Mouse (Mus musculus): ENCODE results near the gene Cacna1g. TPM values are rescaled to one million over a fixed set of nuclear protein-coding genes. Genes with fewer than 3 reads are reported as not detected.

Cacna1g gene
- total RNA-seq, 2 experiments from 2014 or later = 142 to 208 TPM

DNA sequence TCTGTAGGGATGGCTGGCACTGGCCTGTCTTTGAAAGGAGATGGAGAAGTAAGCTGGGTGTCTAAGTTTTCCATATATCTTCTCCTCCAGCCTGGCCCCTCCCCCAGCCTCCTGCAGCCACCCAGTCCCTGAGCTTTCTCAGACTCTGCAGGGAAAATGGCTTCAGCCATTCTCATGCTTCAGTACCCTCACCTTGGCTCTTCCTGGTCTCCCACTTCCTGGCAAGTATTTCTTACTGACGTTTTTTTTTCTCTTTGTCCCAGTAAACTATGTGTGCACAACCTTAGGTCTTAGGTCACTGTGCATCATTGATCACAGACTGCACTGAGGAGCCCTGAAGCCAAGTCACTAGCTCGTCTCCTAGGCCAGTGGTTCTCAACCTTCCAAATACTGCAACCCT lies 94.9 kb downstream of the Cacna1g start:
- ATAC-seq (replicated peaks; ENCODE audit: low FRiP score, poor library complexity, severe bottlenecking) = no peak

DNA sequence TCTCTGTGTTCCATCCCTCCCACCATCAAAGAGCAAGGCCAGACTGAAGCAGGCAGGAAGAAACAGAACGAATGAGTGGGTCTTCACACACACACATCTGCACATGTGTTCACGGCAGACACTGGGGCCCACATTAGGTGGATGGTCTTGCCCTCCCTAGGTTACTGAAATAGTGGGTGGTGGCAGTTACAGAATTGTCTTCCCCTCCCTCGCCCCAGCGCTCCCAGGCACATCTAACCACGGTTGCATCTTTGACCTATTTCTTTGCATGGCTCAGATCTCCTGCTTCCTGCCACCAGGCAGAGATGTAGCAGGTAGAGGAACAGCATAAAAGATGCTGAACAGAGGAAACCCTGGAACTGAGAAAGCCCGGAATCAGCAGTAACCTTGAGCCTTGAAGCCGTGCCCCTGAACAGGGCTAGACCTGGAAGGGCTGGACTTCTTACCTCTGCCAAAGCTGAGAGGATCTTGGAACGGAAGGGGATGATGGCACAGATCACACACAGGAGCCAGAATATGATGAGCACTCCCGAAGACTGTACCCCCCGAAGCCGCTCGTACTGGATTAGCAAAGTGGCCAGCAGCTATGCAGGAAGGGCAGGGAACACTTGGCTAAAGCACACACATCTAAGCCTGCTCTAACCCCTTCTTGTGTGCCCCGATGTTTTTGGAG lies 99.6 kb downstream of the Cacna1g start:
- ATAC-seq (replicated peaks; ENCODE audit: low FRiP score, poor library complexity, severe bottlenecking) = no peak

DNA sequence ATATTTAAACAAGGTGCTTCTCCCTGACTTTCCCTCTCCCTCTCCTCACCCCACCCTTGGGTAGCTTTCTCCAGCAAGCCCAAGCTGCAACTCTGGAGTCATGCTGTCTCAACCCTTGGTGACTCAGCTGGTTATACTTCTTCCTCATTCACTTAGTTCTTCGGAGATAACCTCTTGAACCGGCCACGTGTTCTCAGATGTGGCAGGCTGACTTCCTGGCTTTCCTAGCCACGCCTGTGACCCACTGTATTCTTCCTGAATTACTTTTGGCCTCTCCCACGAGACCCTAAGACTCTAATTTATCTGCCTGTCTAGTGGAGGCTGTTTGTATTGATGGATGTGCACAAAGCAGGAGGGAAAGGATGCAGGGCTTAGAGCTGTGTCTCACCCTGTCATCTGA lies 103.2 kb downstream of the Cacna1g start:
- no peak for ATAC-seq (replicated peaks; ENCODE audit: low FRiP score, poor library complexity, severe bottlenecking)

DNA sequence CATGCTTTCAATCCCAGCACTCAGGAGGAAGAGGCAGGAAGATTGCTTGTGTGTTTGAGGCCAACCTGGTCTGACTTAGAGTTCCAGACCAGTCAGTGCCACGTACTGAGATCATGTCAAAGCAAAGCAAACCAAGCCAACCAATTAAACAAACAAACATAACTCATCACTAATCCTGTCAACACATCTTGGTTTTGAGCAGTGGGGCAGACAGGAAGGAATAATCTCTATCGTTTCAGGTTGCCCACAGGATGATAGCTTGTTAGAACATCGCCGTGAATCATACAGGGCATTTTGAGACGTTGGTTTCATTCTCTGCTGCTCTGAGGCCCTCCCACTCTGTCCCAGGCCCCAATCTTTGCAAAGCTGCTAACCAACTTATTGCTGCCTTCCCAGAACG lies 104.0 kb downstream of the Cacna1g start:
- no peak for ATAC-seq (replicated peaks; ENCODE audit: low FRiP score, poor library complexity, severe bottlenecking)

DNA sequence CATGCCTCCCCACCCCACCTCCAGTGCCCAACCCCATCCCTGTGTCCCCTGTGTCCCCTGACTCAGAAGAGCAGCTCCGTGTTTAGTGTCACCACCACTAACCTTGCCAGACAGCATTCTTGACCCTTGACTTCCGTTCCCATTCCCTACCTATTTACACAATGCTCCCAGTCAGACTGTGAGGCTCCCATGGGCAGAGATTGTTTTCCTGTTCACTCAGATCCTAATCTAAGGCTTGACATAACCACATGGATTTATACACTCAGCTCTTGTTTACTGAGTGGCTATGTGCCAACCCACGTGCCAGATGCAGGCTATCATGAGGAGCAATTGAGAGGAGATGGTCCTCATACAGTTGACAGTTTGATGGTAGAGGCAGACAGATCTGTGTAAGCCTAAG lies 108.7 kb downstream of the Cacna1g start:
- ATAC-seq (replicated peaks; ENCODE audit: low FRiP score, poor library complexity, severe bottlenecking) = no peak

DNA sequence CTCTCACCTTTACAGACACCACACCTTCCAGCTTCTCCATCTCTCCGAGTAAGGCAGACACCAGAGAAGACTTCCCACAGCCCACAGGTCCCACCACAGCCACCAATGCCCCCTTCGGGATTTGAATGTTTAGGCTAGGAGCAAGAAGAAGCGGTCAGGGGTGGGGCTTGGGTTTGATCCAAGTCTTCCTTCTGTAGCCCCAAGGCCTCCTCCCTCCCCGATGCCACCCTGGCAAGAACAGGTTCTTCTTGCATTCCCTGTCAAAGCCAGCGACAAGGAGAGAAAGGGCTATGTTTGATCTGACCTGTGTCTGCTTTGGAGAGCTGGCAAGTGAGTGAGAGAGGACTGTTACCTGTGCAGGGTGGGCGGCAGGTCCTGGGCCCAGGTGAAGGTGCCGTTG lies 110.3 kb downstream of the Cacna1g start:
- ATAC-seq (replicated peaks; ENCODE audit: low FRiP score, poor library complexity, severe bottlenecking) = no peak

DNA sequence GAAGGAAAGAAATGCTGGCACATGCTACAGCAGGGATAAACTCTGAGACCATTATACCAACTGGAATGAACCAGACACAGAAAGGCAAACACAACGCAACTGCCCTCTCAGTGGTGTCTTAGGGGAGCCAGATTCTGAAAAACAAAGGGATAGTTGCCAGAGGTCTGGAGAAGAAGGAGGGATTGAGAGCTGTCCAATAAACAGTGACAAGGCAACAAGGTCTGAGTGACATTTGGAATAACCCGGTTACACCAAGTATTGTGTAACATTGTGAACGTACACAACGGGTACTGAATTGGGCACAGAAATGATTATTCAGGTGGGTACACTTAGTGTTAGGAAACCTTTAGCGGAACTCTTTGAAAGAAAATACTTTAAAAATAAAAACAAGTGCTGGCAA lies 111.9 kb downstream of the Cacna1g start:
- ATAC-seq (replicated peaks; ENCODE audit: low FRiP score, poor library complexity, severe bottlenecking) = no peak

DNA sequence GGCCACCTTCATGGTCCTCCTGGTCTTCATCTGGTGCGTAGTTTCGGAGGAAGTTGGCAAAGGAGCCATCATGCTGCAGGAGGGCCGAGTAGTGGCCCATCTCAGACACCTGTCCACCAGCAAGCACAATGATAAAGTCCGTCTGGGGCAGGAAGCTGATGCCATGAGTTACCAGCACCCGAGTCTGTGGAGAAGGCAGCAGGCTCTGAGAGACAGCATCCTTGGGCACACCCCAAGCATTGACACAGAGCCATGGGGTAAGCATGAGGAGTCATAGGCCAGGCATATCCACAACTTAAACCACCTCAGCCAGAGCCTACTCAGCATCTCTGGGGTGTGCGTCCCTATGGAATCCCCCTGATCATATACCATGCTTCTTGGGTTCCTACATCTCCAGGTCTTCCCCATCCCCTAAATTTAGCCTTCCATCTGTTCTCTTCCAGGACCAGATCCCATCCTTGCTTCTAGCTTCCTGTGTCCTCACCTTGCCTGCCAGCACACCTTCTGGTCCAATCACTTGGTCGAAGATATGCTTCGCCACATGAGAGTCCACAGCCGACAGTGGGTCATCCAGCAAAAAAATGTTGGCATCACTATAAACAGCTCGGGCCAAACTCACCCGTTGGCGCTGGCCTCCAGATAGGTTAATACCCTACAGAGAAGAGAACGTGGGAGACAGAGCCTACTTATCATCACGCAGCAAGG lies 112.7 kb downstream of the Cacna1g start:
- no peak for ATAC-seq (replicated peaks; ENCODE audit: low FRiP score, poor library complexity, severe bottlenecking)

DNA sequence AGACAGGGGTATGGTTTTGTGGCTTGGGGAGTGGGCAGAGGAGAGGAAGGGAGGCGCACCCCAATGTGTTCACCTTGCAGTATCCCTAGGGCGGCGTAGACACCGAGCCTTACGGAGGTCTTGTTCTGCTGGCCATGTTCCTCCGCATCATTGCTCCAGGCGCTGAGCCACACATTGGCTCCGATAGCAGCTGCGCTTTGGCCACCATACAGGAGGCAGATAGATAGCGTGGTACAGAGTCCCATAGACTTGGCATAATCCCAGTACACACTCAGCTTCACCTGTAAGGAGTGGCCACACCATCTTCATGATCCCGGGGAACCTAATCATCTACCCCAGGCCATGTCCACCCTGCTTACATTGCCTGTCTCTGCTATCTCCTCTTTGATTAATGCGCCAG lies 114.8 kb downstream of the Cacna1g start:
- no peak for ATAC-seq (replicated peaks; ENCODE audit: low FRiP score, poor library complexity, severe bottlenecking)

Other genes starting within 250 kb of the Cacna1g start
- gene Wfikkn2, start 228.2 kb downstream of the Cacna1g start, total RNA-seq (2015; ENCODE audit: low replicate concordance) = 0.42 TPM in 1 of 2 replicates, not detected in the other
- gene Wfikkn2, start 228.2 kb downstream of the Cacna1g start, total RNA-seq (2017; ENCODE audit: low replicate concordance) = 0.51 and 0.53 TPM in 2 replicates
- gene Gm21885, start 192.3 kb downstream of the Cacna1g start, total RNA-seq (2015; ENCODE audit: low replicate concordance) = not detected in 2 replicates
- gene Gm21885, start 192.3 kb downstream of the Cacna1g start, total RNA-seq (2017; ENCODE audit: low replicate concordance) = not detected in 2 replicates
- 261 and 280 TPM in 2 replicates for gene Luc7l3, start 152.2 kb downstream of the Cacna1g start, total RNA-seq (2015; ENCODE audit: low replicate concordance)
- 596 and 607 TPM in 2 replicates for gene Luc7l3, start 152.2 kb downstream of the Cacna1g start, total RNA-seq (2017; ENCODE audit: low replicate concordance)
- gene Ankrd40, start 146.2 kb downstream of the Cacna1g start, total RNA-seq (2015; ENCODE audit: low replicate concordance) = 12.2 and 39.6 TPM in 2 replicates
- gene Ankrd40, start 146.2 kb downstream of the Cacna1g start, total RNA-seq (2017; ENCODE audit: low replicate concordance) = 22.2 and 28.6 TPM in 2 replicates
- 2.9 and 6.7 TPM in 2 replicates for gene Abcc3, start 81.2 kb downstream of the Cacna1g start, total RNA-seq (2015; ENCODE audit: low replicate concordance)
- 4.5 TPM in 1 of 2 replicates, not detected in the other for gene Abcc3, start 81.2 kb downstream of the Cacna1g start, total RNA-seq (2017; ENCODE audit: low replicate concordance)
- not detected in 2 replicates for gene Spata20, start 12.0 kb upstream of the Cacna1g start, total RNA-seq (2015; ENCODE audit: low replicate concordance)
- not detected in 2 replicates for gene Spata20, start 12.0 kb upstream of the Cacna1g start, total RNA-seq (2017; ENCODE audit: low replicate concordance)
- gene Epn3, start 25.8 kb upstream of the Cacna1g start, total RNA-seq (2015; ENCODE audit: low replicate concordance) = not detected in 2 replicates
- gene Epn3, start 25.8 kb upstream of the Cacna1g start, total RNA-seq (2017; ENCODE audit: low replicate concordance) = not detected in 2 replicates
- not detected in 2 replicates for gene Mycbpap, start 47.5 kb upstream of the Cacna1g start, total RNA-seq (2015; ENCODE audit: low replicate concordance)
- not detected in 2 replicates for gene Mycbpap, start 47.5 kb upstream of the Cacna1g start, total RNA-seq (2017; ENCODE audit: low replicate concordance)
- gene Rsad1, start 75.1 kb upstream of the Cacna1g start, total RNA-seq (2015; ENCODE audit: low replicate concordance) = 0.84 TPM in 1 of 2 replicates, not detected in the other
- gene Rsad1, start 75.1 kb upstream of the Cacna1g start, total RNA-seq (2017; ENCODE audit: low replicate concordance) = 0.23 and 0.26 TPM in 2 replicates
- gene Chad, start 90.8 kb upstream of the Cacna1g start, total RNA-seq (2015; ENCODE audit: low replicate concordance) = not detected in 2 replicates
- gene Chad, start 90.8 kb upstream of the Cacna1g start, total RNA-seq (2017; ENCODE audit: low replicate concordance) = not detected in 2 replicates
- gene Acsf2, start 127.7 kb upstream of the Cacna1g start, total RNA-seq (2015; ENCODE audit: low replicate concordance) = 4.2 and 9.7 TPM in 2 replicates
- 2.3 and 2.5 TPM in 2 replicates for gene Acsf2, start 127.7 kb upstream of the Cacna1g start, total RNA-seq (2017; ENCODE audit: low replicate concordance)
- gene Lrrc59, start 155.6 kb upstream of the Cacna1g start, total RNA-seq (2015; ENCODE audit: low replicate concordance) = 11.3 and 20.2 TPM in 2 replicates
- gene Lrrc59, start 155.6 kb upstream of the Cacna1g start, total RNA-seq (2017; ENCODE audit: low replicate concordance) = 15.8 and 16.4 TPM in 2 replicates
- 16.8 and 20.9 TPM in 2 replicates for gene Mrpl27, start 179.6 kb upstream of the Cacna1g start, total RNA-seq (2015; ENCODE audit: low replicate concordance)
- 24.5 and 27.2 TPM in 2 replicates for gene Mrpl27, start 179.6 kb upstream of the Cacna1g start, total RNA-seq (2017; ENCODE audit: low replicate concordance)
- 3.4 and 15.9 TPM in 2 replicates for gene Eme1, start 179.8 kb upstream of the Cacna1g start, total RNA-seq (2015; ENCODE audit: low replicate concordance)
- gene Eme1, start 179.8 kb upstream of the Cacna1g start, total RNA-seq (2017; ENCODE audit: low replicate concordance) = 29.4 and 34.9 TPM in 2 replicates
- gene Xylt2, start 203.3 kb upstream of the Cacna1g start, total RNA-seq (2015; ENCODE audit: low replicate concordance) = 1.1 and 2.5 TPM in 2 replicates
- 0.51 and 2.9 TPM in 2 replicates for gene Xylt2, start 203.3 kb upstream of the Cacna1g start, total RNA-seq (2017; ENCODE audit: low replicate concordance)
- not detected in 2 replicates for gene Gm11541, start 230.3 kb upstream of the Cacna1g start, total RNA-seq (2015; ENCODE audit: low replicate concordance)
- not detected in 2 replicates for gene Gm11541, start 230.3 kb upstream of the Cacna1g start, total RNA-seq (2017; ENCODE audit: low replicate concordance)

Measured in erythroid progenitor cell, adult 5-6 weeks (primary cell).